Mouse (Mus musculus) lung, postnatal 0 days (tissue): ENCODE results near the gene March1.

Experiments used
- CTCF ChIP-seq: IDR thresholded peaks from 2 replicates; pipeline ENCODE4 v1.5.1; 2016; ENCODE audit warnings: antibody characterized with exemption, mild to moderate bottlenecking
- EP300 ChIP-seq: IDR thresholded peaks from 2 replicates; pipeline ENCODE4 v1.6.1; 2016; ENCODE audit warnings: antibody characterized with exemption, mild to moderate bottlenecking, control low read depth

DNA sequence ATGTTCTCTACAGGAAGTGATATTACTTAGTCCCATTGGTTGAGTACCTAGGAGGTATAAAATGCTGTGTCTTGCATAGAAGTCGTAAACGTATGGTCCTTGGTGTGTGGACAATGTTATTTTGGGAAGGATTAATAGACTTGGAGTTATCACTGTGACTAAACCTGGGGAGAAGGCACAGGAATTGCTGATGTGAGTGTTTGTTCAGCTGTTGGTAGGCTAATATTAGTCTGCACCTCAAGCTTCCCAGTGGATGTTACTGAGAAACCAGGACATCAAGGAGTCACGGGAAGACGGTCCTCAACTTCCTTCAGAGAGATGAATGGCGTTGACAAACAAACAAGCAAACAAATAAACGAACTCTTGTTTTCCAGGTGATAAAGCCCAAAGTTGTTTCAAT, 38.2 kb downstream of the March1 start:
- TF ChIP-seq CTCF (no peak), EP300 (no peak)
